Mouse (Mus musculus) megakaryocyte-erythroid progenitor cell, adult 5 weeks (primary cell): ENCODE data around the gene Rab21. TPM values are rescaled to one million over a fixed set of nuclear protein-coding genes. Genes with fewer than 3 reads are reported as not detected.

ENCODE experiments used
- polyA plus RNA-seq: library from polyadenylated mRNA; stranded (reverse); fragments of >175 nt; gene quantifications from 2 replicates; pipeline ENCODE4 v1.2.3, GENCODE M21; 2012

Gene Rab21
- 41.1 and 44.9 TPM in 2 replicates for polyA plus RNA-seq

GRCm38 (mm10) chr10:115315473-115316171 is at the start of gene Rab21:
Gene Rab21 (minus strand): TSS chr10:115315594.

GRCm38 (mm10) chr10:115361840-115362622 is 46.6 kb upstream of the Rab21 start, which contains the start of gene Tmem19:
Gene Tmem19 (minus strand): TSS chr10:115362501.

DNA sequence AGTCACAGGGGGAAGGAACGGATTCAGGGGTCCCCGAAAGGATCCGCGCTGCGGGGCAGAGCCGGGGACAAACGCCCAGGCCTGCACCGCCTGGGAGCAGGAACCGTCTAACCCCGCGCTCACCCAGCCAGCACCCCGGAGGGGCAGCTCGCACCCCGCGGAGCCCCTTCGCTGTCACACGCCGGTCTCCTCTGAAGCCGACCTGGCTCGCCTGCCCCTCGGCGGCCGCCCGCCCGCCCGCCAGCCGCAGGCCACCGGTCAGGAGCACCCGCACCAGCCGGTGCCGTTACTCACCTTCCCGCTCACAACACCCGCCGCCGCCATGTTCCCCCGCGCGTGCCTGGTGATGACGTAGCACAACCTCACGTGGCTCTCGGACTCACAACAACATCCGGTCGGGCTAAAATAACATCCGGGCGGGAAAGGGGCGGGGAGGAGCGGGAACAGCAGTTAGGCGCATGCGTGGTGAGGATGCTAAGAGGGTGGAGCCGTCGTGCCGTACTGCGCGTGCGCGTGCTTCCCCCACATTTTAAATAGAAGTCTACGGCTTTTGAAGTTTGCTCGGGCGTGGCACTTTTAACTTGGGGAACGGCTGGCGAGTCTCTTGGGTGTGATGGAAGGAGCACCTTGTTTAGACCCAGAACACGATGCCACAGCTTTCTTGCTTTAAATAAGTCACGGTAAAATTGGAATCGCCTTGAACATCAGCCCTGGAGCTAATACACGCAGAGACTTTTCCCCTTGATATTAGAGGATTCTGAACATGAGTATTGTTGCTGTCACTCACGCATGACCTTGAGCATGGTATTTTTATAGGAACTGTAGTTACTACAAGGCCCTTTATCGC is 64.1 kb downstream of the Rab21 start, which contains the start of gene Tbc1d15:
Tbc1d15 (minus strand) TSS at position 380 of the 847 bp plus-strand sequence.

Other genes with a start within 250 kb of the Rab21 start
- gene Tph2, start 130.6 kb downstream of the Rab21 start, polyA plus RNA-seq, result not detected in 2 replicates
- 3.9 and 4.2 TPM in 2 replicates for gene Tbc1d15, start 64.1 kb downstream of the Rab21 start, polyA plus RNA-seq
- 3.6 and 4.0 TPM in 2 replicates for gene Tmem19, start 46.9 kb upstream of the Rab21 start, polyA plus RNA-seq
- gene Thap2, start 68.8 kb upstream of the Rab21 start, polyA plus RNA-seq, result 13.2 and 14.5 TPM in 2 replicates
- 5.1 and 7.9 TPM in 2 replicates for gene Zfc3h1, start 69.4 kb upstream of the Rab21 start, polyA plus RNA-seq